Mouse (Mus musculus) limb, embryonic 11.5 days (tissue): ENCODE results near the gene Slc15a1. TPM values are rescaled to one million over a fixed set of nuclear protein-coding genes. Genes with fewer than 3 reads are reported as not detected.

Source experiments
- ATAC-seq: fragments of 200-750 bp; cut with Nextera tagmentation; 2 replicates; pipeline ENCODE4 v1.8.0; 2017; ENCODE audit warnings: low read depth; ENCODE audit not compliant: insufficient number of reproducible peaks, low FRiP score, low TSS enrichment
- DNase-seq: peaks from one replicate; pipeline ENCODE4 v3.0.0-alpha.2; 2015; ENCODE audit warnings: low spot score
- H3K27ac ChIP-seq: fragments of 300-500 bp; sonication (generic); replicated peaks from 2 replicates; pipeline ENCODE4 v1.5.1; 2014; ENCODE audit warnings: low read depth, mild to moderate bottlenecking, low read length
- H3K27me3 ChIP-seq: fragments of 300-500 bp; sonication (generic); 2 replicates; pipeline ENCODE4 v1.6.1; 2014; ENCODE audit warnings: mild to moderate bottlenecking, low read length, mixed read lengths; ENCODE audit not compliant: control insufficient read depth, insufficient read depth
- H3K36me3 ChIP-seq: fragments of 300-500 bp; sonication (generic); 2 replicates; pipeline ENCODE4 v1.6.1; 2014; ENCODE audit warnings: mild to moderate bottlenecking, low read length, moderate library complexity, mixed read lengths; ENCODE audit not compliant: control insufficient read depth, insufficient read depth
- H3K4me1 ChIP-seq: fragments of 300-500 bp; sonication (generic); 2 replicates; pipeline ENCODE4 v1.6.1; 2014; ENCODE audit warnings: low read length, mixed read lengths; ENCODE audit not compliant: control insufficient read depth, insufficient read depth
- H3K4me2 ChIP-seq: fragments of 300-500 bp; sonication (generic); 2 replicates; pipeline ENCODE4 v1.6.1; 2014; ENCODE audit warnings: low read depth, mild to moderate bottlenecking, moderate library complexity; ENCODE audit not compliant: severe bottlenecking
- H3K4me3 ChIP-seq: fragments of 300-500 bp; sonication (generic); 2 replicates; pipeline ENCODE4 v1.5.1; 2014; ENCODE audit warnings: low read depth, low read length
- H3K9ac ChIP-seq: fragments of 300-500 bp; sonication (generic); 2 replicates; pipeline ENCODE4 v1.6.1; 2014; ENCODE audit warnings: mild to moderate bottlenecking, low read length
- H3K9me3 ChIP-seq: fragments of 300-500 bp; sonication (generic); 2 replicates; pipeline ENCODE4 v1.6.1; 2016; ENCODE audit warnings: low read length; ENCODE audit not compliant: control insufficient read depth
- WGBS: fragments of 180-500 bp; shearing (Covaris S2); extraction: QIAGEN DNeasy Blood & Tissue Kit; methylation state at CpG from one replicate; pipeline ENCODE4 v1.1.7; 2014; 5-methylcytosine and 5-hydroxymethylcytosine counted together
- polyA plus RNA-seq: library from polyadenylated mRNA; unstranded; fragments of >200 nt; fragmentation: Nextera tagmentation; extraction: Ambion mirVana; gene quantifications from 2 replicates; pipeline ENCODE4 v1.2.1, GENCODE M21; 2014

The Slc15a1 gene
- polyA plus RNA-seq, 1 experiment from 2014 or later: not detected

DNA sequence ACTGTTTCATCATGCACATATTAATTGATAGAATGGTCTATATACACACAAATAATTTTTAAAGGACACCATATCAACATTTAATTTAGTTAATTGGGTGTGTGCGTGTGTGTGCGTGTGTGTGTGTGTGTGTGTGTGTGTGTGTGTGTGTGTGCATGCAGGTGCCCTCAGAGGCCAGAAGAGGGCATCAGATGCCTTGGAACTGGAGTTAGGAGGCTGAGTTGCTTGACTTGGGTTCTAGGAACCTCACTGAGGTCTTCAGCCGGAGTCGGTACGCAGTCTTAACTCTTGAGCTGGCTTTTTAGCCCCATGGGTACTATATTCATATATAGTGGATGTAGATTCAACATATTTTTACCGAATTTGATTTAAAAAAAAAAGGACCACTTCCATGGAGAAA is 37.4 kb downstream of the Slc15a1 start:
- no peak for ATAC-seq
- 92% methylated on average over 6 of the region's 6 CpGs for WGBS
- DNase-seq: no peak

DNA sequence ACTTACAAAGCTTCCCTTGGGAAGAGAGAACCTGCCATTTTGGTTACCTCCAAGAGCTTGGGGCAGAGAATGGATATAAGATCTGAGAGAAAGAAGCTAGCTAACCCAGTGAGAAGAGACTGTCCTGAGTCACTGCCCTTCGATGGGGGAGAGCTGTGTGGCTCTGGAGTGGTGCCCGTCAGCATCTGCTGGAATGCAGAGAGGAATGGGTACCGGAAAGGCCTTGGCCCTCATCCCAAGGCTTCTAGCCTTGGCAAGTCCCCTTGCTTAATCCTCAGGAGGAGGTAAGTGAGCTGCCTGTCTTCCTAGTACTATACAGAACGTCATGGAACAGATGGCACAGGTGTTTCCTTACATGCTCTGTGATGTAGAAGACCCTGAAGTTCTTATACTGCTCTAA is 38.6 kb downstream of the Slc15a1 start:
- DNase-seq (no peak), ATAC-seq (no peak)
- no peaks in the 10 kb centered on the region for H3K9me3 ChIP-seq
- H3K4me2 ChIP-seq: no peak overlapping the region
- H3K9ac ChIP-seq: no peak overlapping the region
- no peaks in the 10 kb centered on the region for H3K27me3 ChIP-seq
- no peak overlapping the region for H3K27ac ChIP-seq
- H3K4me3 ChIP-seq: no peak overlapping the region
- whole genome bisulfite sequencing: 88% methylated on average over 4 of the region's 4 CpGs
- H3K4me1 ChIP-seq: no peaks in the 10 kb centered on the region
- H3K36me3 ChIP-seq: no peaks in the 10 kb centered on the region

More for the DNA sequence above, 37.4 kb downstream of the Slc15a1 start:
- Histone ChIP-seq H3K27me3 (no peaks in the 10 kb centered on the region), H3K4me3 (no peak overlapping the region), H3K27ac (no peak overlapping the region), H3K9ac (no peak overlapping the region), H3K9me3 (no peaks in the 10 kb centered on the region), H3K4me1 (no peaks in the 10 kb centered on the region), H3K4me2 (no peak overlapping the region), H3K36me3 (no peaks in the 10 kb centered on the region)

GRCm38 (mm10) chr14:121464318-121464717 is 40.7 kb downstream of the Slc15a1 start:
- 88% methylated on average over 2 of the region's 2 CpGs for WGBS
- H3K9me3 ChIP-seq: no peaks in the 10 kb centered on the region

GRCm38 (mm10) chr14:121462756-121463155 is 42.3 kb downstream of the Slc15a1 start:
- H3K4me3 ChIP-seq: no peak overlapping the region
- no peaks in the 10 kb centered on the region for H3K4me1 ChIP-seq
- H3K27ac ChIP-seq: no peak overlapping the region
- H3K9ac ChIP-seq: no peak overlapping the region
- DNase-seq (no peak), ATAC-seq (no peak)
- H3K9me3 ChIP-seq: no peaks in the 10 kb centered on the region
- no peak overlapping the region for H3K4me2 ChIP-seq
- WGBS: 84% methylated on average over 5 of the region's 5 CpGs
- no peaks in the 10 kb centered on the region for H3K36me3 ChIP-seq
- H3K27me3 ChIP-seq: no peaks in the 10 kb centered on the region

More at GRCm38 (mm10) chr14:121464318-121464717, 40.7 kb downstream of the Slc15a1 start:
- no peak overlapping the region for H3K9ac ChIP-seq
- no peaks in the 10 kb centered on the region for H3K4me1 ChIP-seq
- ATAC-seq (no peak), DNase-seq (no peak)
- no peak overlapping the region for H3K4me3 ChIP-seq
- no peaks in the 10 kb centered on the region for H3K36me3 ChIP-seq
- H3K27me3 ChIP-seq: no peaks in the 10 kb centered on the region
- no peak overlapping the region for H3K4me2 ChIP-seq
- no peak overlapping the region for H3K27ac ChIP-seq

- no peak overlapping the region for H3K27ac ChIP-seq
- no peak overlapping the region for H3K4me3 ChIP-seq
- no peaks in the 10 kb centered on the region for H3K27me3 ChIP-seq
- no peak overlapping the region for H3K4me2 ChIP-seq
- no peaks in the 10 kb centered on the region for H3K9me3 ChIP-seq
- H3K4me1 ChIP-seq: no peaks in the 10 kb centered on the region
- DNase-seq (no peak), ATAC-seq (no peak)
- WGBS: 90% methylated on average over 3 of the region's 3 CpGs
- no peaks in the 10 kb centered on the region for H3K36me3 ChIP-seq
- no peak overlapping the region for H3K9ac ChIP-seq
These were observed 44.1 kb downstream of the Slc15a1 start for GRCm38 (mm10) chr14:121460966-121461365.

DNA sequence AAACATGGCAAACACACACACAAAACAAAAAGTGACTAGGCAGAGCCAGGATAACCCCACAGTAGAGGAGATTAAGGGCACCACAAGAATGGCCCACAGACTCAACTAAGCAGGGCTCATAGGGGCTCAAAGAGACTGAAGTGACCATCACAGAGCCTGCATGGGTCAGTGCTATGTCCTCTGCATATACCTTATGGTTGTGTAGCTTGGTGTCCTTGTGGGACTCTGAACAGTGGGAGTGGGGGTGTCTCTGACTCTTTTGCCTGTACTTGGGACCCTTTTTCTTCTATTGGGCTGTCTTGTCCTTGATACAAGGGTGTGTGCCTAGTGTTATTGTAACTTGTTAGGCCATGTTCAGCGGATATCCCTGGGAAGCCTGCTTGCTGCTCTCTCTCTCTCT is 46.5 kb downstream of the Slc15a1 start:
- WGBS: 60% methylated on average over 1 of the region's 1 CpGs
- no peak overlapping the region for H3K9ac ChIP-seq
- H3K36me3 ChIP-seq: no peaks in the 10 kb centered on the region
- no peak overlapping the region for H3K4me2 ChIP-seq
- no peak overlapping the region for H3K27ac ChIP-seq
- ATAC-seq (no peak), DNase-seq (no peak)
- H3K4me1 ChIP-seq: no peaks in the 10 kb centered on the region
- H3K27me3 ChIP-seq: no peaks in the 10 kb centered on the region
- H3K9me3 ChIP-seq: no peaks in the 10 kb centered on the region
- no peak overlapping the region for H3K4me3 ChIP-seq

DNA sequence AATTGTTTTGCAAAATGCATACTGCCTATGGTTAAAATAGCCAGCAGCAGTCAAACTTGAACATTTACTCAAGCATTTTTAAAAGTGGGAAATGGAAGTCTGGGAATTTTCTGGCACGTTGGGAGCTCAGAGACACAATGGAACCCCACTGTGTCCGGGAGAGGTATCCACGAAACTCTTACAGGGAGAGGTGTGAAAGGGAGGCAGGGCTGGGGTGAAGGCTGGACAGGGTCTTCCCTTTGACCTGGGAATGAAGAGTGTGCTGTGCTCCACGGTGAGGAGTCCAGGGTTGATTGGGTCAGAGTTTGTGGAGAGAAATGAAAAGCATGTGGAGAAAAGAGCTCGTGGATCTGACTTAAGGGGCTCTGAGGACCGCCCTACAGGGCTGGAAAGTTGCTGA is 47.5 kb downstream of the Slc15a1 start:
- DNase-seq: no peak

DNA sequence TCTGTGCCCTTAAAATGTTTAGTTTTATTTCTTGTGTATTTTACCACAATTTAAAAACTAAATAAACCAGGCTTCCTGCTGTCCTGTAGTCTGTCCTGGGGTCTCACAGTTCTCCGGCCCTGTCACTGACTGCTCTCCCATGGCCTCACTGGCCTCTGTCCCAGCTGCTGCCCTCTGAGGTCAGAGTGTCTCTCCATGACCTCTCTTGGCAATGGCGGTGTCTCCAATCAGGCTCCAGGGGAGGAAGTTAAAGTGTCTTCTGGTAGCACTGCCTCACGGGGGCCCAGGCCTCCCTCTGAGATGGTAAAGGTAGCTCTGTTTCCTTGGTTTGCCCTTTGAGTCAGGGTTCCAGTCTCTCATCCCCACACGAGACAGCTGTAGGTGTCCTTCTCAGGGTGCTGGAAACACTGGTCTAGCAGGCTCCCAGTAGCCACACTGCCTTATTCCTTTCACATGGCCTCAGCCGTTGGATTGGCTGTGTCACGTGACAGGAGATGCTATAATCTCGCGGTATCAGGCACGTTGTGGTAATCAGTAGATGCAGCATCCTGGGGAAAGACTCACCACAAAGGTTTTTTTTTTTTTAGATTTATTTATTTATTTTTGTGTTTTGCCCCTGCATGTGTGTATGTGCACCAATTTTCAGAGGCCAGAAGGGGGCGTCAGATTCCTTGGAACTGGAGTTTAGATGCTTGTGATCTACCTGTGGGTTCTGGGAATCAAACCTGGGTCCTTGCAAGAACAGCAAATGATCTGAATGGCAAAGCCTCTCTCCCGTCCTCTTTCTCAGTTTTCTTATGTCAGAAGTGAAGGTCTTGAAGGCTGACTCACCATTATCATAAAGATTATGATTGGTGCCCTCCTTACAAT is 48.4 kb downstream of the Slc15a1 start:
- no peak for DNase-seq
- Histone ChIP-seq H3K4me3 (no peak overlapping the region), H3K9me3 (no peaks in the 10 kb centered on the region), H3K27me3 (no peaks in the 10 kb centered on the region), H3K36me3 (no peaks in the 10 kb centered on the region), H3K9ac (no peak overlapping the region), H3K4me1 (no peaks in the 10 kb centered on the region), H3K4me2 (no peak overlapping the region), H3K27ac (no peak overlapping the region)
- 82% methylated on average over 11 of the region's 11 CpGs for WGBS
- ATAC-seq: no peak

More for the DNA sequence above, 47.5 kb downstream of the Slc15a1 start:
- ATAC-seq: no peak
- Histone ChIP-seq H3K27me3 (no peaks in the 10 kb centered on the region), H3K4me3 (no peak overlapping the region), H3K4me1 (no peaks in the 10 kb centered on the region), H3K4me2 (no peak overlapping the region), H3K9me3 (no peaks in the 10 kb centered on the region), H3K36me3 (no peaks in the 10 kb centered on the region), H3K9ac (no peak overlapping the region), H3K27ac (no peak overlapping the region)
- WGBS: 68% methylated on average over 6 of the region's 6 CpGs
